Mouse (Mus musculus) limb, embryonic 10.5 days (tissue): ENCODE measurements around the gene Serpinb8. TPM values are rescaled to one million over a fixed set of nuclear protein-coding genes. Genes with fewer than 3 reads are reported as not detected.

ENCODE experiments used
- polyA plus RNA-seq: library from polyadenylated mRNA; unstranded; fragments of >200 nt; fragmentation: Nextera tagmentation; extraction: Ambion mirVana; gene quantifications from 2 replicates; pipeline ENCODE4 v1.2.1, GENCODE M21; 2016

Serpinb8 gene
- polyA plus RNA-seq, 1 experiment from 2014 or later = 0.36 TPM

Other genes starting within 250 kb of the Serpinb8 start
- gene Serpinb11, start 228.8 kb upstream of the Serpinb8 start, polyA plus RNA-seq = not detected in 2 replicates
- gene Serpinb7, start 190.4 kb upstream of the Serpinb8 start, polyA plus RNA-seq = not detected in 2 replicates
- gene Serpinb2, start 78.6 kb upstream of the Serpinb8 start, polyA plus RNA-seq = 0.13 TPM in 1 of 2 replicates, not detected in the other